Mouse (Mus musculus) olfactory bulb, adult 2 months (tissue): Measurements from ENCODE around the gene Gdi2.

Experiments used
- CTCF ChIP-seq: fragments of 200-500 bp; IDR thresholded peaks from 2 replicates; pipeline ENCODE4 v1.5.1; 2012; ENCODE audit warnings: low read depth, mild to moderate bottlenecking, low read length, moderate library complexity; ENCODE audit not compliant: insufficient read depth
- POLR2A ChIP-seq: fragments of 200-500 bp; IDR thresholded peaks from 2 replicates; pipeline ENCODE4 v1.6.1; 2012; ENCODE audit warnings: mild to moderate bottlenecking, low read depth, low read length, moderate library complexity; ENCODE audit not compliant: insufficient read depth

- no peak for TF ChIP-seq CTCF
- TF ChIP-seq POLR2A, result no peak
Measured at GRCm38 (mm10) chr13:3609780-3610117, 71.9 kb downstream of the Gdi2 start.
